Mouse (Mus musculus): ENCODE measurements at regions not wholly inside any gene's neighbourhood (a gene's known extent, or its start where the extent isn't known, plus 50 kb on each side); places are given as distances from the start of the nearest gene placed in this dataset.

DNA sequence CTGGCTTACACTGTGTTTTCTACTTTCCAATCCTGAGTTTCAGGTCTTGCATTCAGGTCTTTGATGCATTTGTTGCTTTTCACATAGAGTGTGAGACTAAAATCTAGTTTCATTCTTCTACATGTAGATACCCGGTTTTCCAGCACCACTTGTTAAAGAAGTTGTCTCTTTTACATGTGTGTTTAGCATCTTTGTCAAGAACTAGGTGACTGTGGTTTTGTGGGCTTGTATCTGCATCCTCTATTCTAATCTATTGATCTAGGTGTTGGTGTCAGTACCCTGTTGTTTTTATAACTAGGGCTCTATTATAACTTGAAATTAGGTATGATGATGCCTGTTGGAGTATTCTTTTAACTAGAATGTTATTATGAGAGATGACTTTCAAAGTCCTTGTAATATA lies 204.0 kb upstream of the Atp10a start:
- TF ChIP-seq POLR2A (IDR thresholded peaks at IDR 0.05; ENCODE audit: low read depth, low read length), result no peak
- TF ChIP-seq CTCF (IDR thresholded peaks at IDR 0.05; ENCODE audit: borderline replicate concordance, insufficient read depth, low read length), result no peak
